Mouse (Mus musculus) embryonic facial prominence, embryonic 13.5 days (tissue): ENCODE measurements around the gene Nepro. TPM values are rescaled to one million over a fixed set of nuclear protein-coding genes. Genes with fewer than 3 reads are reported as not detected.

ENCODE experiments used
- ATAC-seq: fragments of 200-750 bp; cut with Nextera tagmentation; 2 replicates; pipeline ENCODE4 v1.8.0; 2017; ENCODE audit warnings: low read depth; ENCODE audit not compliant: insufficient number of reproducible peaks, insufficient read depth, low FRiP score, low TSS enrichment
- H3K27ac ChIP-seq: fragments of 300-500 bp; sonication (generic); 2 replicates; pipeline ENCODE4 v1.5.1; 2015; ENCODE audit warnings: moderate library complexity, mild to moderate bottlenecking, inconsistent platforms
- H3K27me3 ChIP-seq: fragments of 300-500 bp; sonication (generic); 2 replicates; pipeline ENCODE4 v1.6.1; 2015; ENCODE audit warnings: mild to moderate bottlenecking, inconsistent platforms
- H3K36me3 ChIP-seq: fragments of 300-500 bp; sonication (generic); 2 replicates; pipeline ENCODE4 v1.6.1; 2015; ENCODE audit warnings: mild to moderate bottlenecking, inconsistent platforms
- H3K4me1 ChIP-seq: fragments of 300-500 bp; sonication (generic); 2 replicates; pipeline ENCODE4 v1.6.1; 2015; ENCODE audit warnings: inconsistent platforms
- H3K4me2 ChIP-seq: fragments of 300-500 bp; sonication (generic); 2 replicates; pipeline ENCODE4 v1.6.1; 2015; ENCODE audit warnings: moderate library complexity, mild to moderate bottlenecking, inconsistent platforms
- H3K4me3 ChIP-seq: fragments of 300-500 bp; sonication (generic); 2 replicates; pipeline ENCODE4 v1.5.1; 2015; ENCODE audit warnings: mild to moderate bottlenecking, inconsistent platforms
- H3K9ac ChIP-seq: fragments of 300-500 bp; sonication (generic); 2 replicates; pipeline ENCODE4 v1.6.1; 2015; ENCODE audit warnings: mild to moderate bottlenecking, inconsistent platforms
- H3K9me3 ChIP-seq: fragments of 300-500 bp; sonication (generic); 2 replicates; pipeline ENCODE4 v1.6.1; 2016; ENCODE audit warnings: inconsistent platforms
- WGBS: fragments of 180-500 bp; shearing (Covaris S2); methylation state at CpG from one replicate; pipeline ENCODE4 v1.1.7; 2015; ENCODE audit warnings: mixed read lengths; 5-methylcytosine and 5-hydroxymethylcytosine counted together
- polyA plus RNA-seq: library from polyadenylated mRNA; unstranded; fragments of >200 nt; fragmentation: Nextera tagmentation; extraction: Ambion mirVana; gene quantifications from 2 replicates; pipeline ENCODE4 v1.2.1, GENCODE M21; 2015

The Nepro gene
- polyA plus RNA-seq, 1 experiment from 2014 or later = 9.9 TPM

DNA sequence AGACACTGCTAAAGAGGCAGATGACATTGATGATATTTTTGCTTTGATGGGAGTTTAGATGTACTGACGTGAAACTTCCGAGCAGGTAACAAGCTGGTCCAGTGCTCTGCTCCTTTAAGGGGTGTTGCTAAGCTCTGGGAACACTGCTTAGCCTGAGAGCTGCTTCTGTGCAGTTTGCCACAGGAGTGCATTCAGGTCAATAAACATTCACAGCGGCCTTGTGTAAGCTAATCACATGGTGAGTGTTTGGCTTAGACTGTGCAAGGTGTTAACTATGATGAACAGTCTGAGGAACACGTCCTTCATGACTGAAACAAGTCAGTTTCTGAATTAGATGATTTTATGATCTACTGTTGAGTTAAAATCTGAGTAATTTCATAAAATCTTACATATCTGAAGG is 12.0 kb downstream of the Nepro start:
- Histone ChIP-seq H3K9ac (no peak overlapping the region), H3K27me3 (no peaks in the 10 kb centered on the region), H3K9me3 (no peaks in the 10 kb centered on the region), H3K4me2 (no peak overlapping the region), H3K4me3 (no peak overlapping the region), H3K36me3 (peaks cover 85% of the 10 kb centered on the region), H3K27ac (no peak overlapping the region), H3K4me1 (no peaks in the 10 kb centered on the region)
- 84% methylated on average over 4 of the region's 4 CpGs for WGBS
- ATAC-seq = no peak

DNA sequence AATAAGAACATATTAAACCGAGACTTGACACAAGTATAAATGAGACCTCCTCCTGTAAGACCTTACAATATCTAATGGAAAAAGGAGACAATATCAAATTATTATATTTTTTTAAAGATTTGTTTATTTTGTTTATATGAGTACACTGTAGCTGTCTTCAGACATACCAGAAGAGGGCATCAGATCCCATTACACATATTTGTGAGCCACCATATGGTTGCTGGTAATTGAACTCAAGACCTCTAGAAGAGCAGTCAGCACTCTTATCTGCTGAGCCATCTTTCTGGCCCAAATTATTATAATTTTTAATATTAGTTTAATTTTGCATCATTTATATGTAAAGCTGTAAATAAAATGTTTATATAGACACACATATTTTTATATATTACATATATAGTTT is 18.7 kb downstream of the Nepro start:
- no peak for ATAC-seq
- WGBS = 89% methylated on average over 1 of the region's 1 CpGs

DNA sequence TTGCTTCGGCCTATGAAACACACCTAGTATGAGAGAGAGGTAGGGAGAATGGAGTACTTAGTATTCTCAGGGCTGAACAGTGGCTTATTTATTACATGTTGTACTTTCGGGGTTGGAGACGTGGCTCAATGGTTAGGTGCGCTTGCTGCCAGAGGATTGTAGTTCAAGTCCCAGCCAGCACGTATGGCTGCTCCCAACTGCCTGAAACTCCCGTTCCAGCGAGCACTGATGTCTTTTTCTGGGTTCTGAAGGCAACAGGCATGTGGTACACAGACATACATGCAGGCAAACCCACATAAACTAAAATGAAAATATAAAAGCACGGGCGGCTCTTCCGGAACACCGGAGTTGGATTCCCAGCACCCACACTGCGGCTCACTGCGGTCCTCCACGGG is 21.4 kb downstream of the Nepro start:
- peak; percentile 13; the same call in 1 of the 2 replicates for ATAC-seq

More for the DNA sequence above, 18.7 kb downstream of the Nepro start:
- Histone ChIP-seq H3K27ac (no peak overlapping the region), H3K9me3 (no peaks in the 10 kb centered on the region), H3K4me2 (no peak overlapping the region), H3K4me1 (peaks cover 15% of the 10 kb centered on the region), H3K9ac (no peak overlapping the region), H3K27me3 (no peaks in the 10 kb centered on the region), H3K36me3 (peaks cover 33% of the 10 kb centered on the region), H3K4me3 (no peak overlapping the region)

DNA sequence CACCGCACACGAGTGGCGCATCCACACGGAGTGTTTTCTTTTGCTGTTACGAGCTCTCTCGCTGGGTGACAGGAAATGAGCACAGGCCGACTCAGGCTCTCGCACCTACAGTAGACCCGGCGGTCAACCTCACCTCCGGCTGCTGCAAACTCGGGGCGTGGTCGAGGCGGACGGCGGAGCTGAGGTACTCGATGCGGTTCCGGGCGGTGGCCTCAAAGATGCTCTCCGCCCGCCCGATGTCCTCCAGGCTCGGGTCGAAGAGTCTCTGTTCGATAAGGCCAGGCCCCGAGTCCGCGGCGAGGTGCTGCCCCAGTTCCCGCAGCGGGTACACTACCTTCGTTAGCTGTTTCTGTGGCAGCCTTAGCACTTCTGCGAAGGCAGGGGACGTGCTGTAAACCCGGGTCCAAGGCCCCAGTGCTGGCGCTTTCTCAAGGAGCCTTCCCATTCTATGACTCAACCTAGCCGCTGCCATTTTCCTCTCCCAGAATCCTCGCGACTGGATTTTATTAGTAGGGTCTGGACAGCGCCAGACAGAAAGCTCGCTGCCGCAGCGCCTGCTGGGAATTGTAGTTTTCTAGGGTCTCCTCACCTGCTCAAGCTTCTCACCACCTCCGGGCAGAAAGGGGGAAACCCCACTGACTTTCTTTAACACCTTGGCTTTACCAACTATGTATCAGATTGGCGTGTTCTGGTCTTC is 21.9 kb downstream of the Nepro start, which contains the start of gene Gtpbp8:
TSS of gene Gtpbp8 (minus strand) at position 498 of the 697 bp plus-strand sequence.
- H3K27me3 ChIP-seq = no peaks in the 10 kb centered on the region
- WGBS = under 1% methylated on average over 47 of the region's 47 CpGs
- H3K4me3 ChIP-seq = peak within 1 kb of the TSS; percentile 75
- peaks cover 11% of the 10 kb centered on the region for H3K36me3 ChIP-seq
- H3K27ac ChIP-seq = peak within 1 kb of the TSS; percentile 98
- peaks cover 15% of the 10 kb centered on the region for H3K4me1 ChIP-seq
- no peaks in the 10 kb centered on the region for H3K9me3 ChIP-seq
- peak; percentile 88 for ATAC-seq
- H3K4me2 ChIP-seq = peak within 1 kb of the TSS; percentile 80
- peak within 1 kb of the TSS; percentile 85 for H3K9ac ChIP-seq

More for the DNA sequence above, 21.4 kb downstream of the Nepro start:
- peaks cover 15% of the 10 kb centered on the region for H3K4me1 ChIP-seq
- H3K27ac ChIP-seq = peak overlapping the region; percentile 98
- H3K4me3 ChIP-seq = peak overlapping the region; percentile 75
- H3K9me3 ChIP-seq = no peaks in the 10 kb centered on the region
- 8% methylated on average over 14 of the region's 14 CpGs for WGBS
- H3K4me2 ChIP-seq = peak overlapping the region; percentile 80
- H3K27me3 ChIP-seq = no peaks in the 10 kb centered on the region
- peak overlapping the region; percentile 85 for H3K9ac ChIP-seq
- H3K36me3 ChIP-seq = peaks cover 11% of the 10 kb centered on the region

DNA sequence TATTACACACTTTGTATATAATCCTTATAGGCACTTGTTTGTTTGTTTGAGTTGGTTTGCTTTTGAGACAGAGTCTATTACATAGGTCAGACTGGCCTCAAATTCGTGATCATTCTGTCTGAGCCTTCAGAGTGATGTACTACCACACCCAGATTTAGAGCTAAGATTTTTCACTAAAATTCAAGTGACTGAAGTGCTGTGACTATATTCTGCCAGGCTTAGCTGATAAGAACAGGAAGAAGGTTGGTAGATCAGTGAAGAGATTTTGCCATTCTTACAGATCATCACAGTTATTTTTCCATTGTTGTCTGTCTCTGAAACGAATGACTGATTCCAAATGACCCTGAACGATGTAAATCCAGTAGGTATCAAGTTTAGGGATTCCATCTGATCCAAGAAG is 23.9 kb downstream of the Nepro start:
- Histone ChIP-seq H3K9ac (no peak overlapping the region), H3K9me3 (no peaks in the 10 kb centered on the region), H3K4me3 (no peak overlapping the region), H3K36me3 (no peaks in the 10 kb centered on the region), H3K27me3 (no peaks in the 10 kb centered on the region), H3K4me1 (peaks cover 15% of the 10 kb centered on the region), H3K27ac (no peak overlapping the region), H3K4me2 (no peak overlapping the region)
- ATAC-seq = no peak
- 54% methylated on average over 3 of the region's 3 CpGs for WGBS

DNA sequence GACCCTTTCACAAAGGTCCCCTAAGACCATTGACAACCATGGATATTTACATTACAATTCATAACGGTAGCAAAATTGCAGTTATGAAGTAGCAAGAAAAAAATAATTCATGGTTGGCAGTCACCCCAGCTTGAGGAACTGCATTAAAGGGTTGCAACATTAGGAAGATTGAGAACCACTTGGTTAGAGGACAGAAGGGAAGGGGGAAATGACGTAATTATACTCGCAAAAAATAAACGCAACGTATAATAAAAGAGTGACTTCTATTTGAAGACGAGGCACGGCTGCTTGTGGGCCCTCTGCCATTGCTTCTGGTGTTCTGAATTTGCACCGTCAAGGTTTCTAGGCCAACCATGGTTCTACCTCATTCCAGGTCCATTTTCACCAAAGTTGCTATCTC is 33.6 kb downstream of the Nepro start:
- H3K4me2 ChIP-seq = no peak overlapping the region
- no peak for ATAC-seq
- H3K4me3 ChIP-seq = no peak overlapping the region
- no peaks in the 10 kb centered on the region for H3K36me3 ChIP-seq
- H3K9ac ChIP-seq = no peak overlapping the region
- WGBS = 83% methylated on average over 8 of the region's 8 CpGs
- H3K4me1 ChIP-seq = no peaks in the 10 kb centered on the region
- H3K27me3 ChIP-seq = no peaks in the 10 kb centered on the region
- no peaks in the 10 kb centered on the region for H3K9me3 ChIP-seq
- no peak overlapping the region for H3K27ac ChIP-seq

DNA sequence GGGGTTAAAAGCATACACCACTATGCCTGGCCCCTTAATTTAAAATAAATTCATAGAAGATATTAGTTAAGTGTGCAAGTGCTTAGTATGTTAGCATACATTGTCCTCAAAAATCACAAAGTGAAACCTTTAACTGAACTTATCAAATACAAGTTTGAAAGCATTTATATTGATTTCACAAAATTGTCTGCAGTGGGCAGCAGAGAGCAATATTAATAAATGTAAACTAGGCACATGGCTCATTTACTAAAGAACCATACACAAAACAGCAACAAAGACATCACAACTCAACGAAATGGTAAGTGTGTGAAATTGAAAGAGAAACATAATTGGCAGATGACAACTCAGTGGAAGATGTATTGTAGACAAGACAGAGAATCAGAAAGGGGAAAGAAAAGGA is 37.7 kb downstream of the Nepro start:
- no peak overlapping the region for H3K9ac ChIP-seq
- no peak for ATAC-seq
- no peak overlapping the region for H3K4me2 ChIP-seq
- H3K36me3 ChIP-seq = no peaks in the 10 kb centered on the region
- no peaks in the 10 kb centered on the region for H3K27me3 ChIP-seq
- no peaks in the 10 kb centered on the region for H3K4me1 ChIP-seq
- H3K27ac ChIP-seq = no peak overlapping the region
- H3K9me3 ChIP-seq = no peaks in the 10 kb centered on the region
- WGBS = 57% methylated on average over 1 of the region's 1 CpGs
- H3K4me3 ChIP-seq = no peak overlapping the region

DNA sequence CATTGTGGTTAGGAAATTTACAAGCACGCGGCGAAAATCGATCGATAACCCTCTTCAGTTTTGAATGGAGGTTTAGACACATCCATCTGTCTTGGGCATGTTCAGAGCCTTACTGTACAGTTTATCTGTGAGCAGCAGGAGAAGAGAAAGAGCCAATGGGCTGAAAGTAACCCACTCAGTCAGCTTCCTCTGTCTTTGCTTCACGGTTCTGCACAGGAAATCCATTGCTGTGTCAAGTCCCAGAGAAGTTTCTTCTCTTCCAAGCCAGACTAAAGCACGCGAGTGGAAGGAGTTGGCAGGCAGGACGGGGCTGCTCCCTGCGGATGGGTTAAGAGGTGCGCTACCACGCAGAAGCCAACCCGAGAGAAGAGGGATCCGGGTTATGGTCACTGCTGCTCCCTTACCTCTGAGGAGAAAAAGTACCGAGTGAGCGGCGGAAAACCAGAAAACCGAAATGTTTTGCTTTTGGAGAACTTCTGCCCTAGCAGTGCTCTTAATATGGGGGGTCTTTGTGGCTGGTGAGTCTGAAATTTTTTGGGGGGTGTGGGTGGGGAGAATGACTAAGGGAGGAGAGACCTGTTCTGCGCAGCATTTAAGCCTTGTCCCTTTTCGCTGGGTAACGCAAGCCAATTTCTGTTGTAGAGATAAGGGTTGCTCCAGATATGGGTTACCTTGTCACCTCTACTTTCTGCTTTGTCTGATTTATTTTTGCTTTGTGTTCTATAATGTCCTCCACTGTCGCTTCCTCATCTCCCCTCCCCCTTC is 41.6 kb downstream of the Nepro start, which contains the start of gene Cd200r1:
TSS of gene Cd200r1 (plus strand) at position 182 of the 765 bp plus-strand sequence.
- Histone ChIP-seq H3K9me3 (no peaks in the 10 kb centered on the region), H3K9ac (no peak within 1 kb of the TSS), H3K27ac (no peak within 1 kb of the TSS), H3K27me3 (no peaks in the 10 kb centered on the region), H3K36me3 (no peaks in the 10 kb centered on the region), H3K4me2 (no peak within 1 kb of the TSS), H3K4me3 (no peak within 1 kb of the TSS), H3K4me1 (no peaks in the 10 kb centered on the region)
- no peak for ATAC-seq
- 78% methylated on average over 22 of the region's 22 CpGs for WGBS

DNA sequence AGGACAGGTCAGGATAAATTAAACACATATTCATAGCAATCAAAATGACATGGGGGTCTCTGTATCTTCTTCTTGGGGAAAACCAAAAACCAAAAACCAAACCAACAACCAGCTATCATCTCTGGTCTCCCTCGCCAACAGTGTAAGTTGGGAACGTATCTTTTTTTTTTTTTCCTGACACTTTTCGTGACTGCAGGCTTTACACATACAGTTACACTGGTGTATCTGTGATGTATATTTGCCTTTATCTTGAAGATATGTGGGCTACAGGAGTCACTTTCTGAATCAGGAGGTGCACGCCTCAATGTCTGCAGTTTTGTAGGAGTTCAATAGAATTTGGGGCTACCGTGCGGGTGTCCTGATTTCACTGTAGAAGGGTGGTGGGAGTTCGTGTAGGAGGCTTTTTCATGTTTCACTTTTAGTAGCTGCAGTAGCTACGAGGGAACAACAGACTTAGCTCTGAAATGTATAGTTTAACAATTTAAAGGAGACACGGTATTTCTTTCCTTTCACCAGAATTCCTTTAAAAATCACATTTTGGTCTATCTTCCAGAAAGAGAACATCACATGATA is 42.3 kb downstream of the Nepro start:
- 84% methylated on average over 9 of the region's 9 CpGs for WGBS
- no peaks in the 10 kb centered on the region for H3K9me3 ChIP-seq
- H3K4me3 ChIP-seq = no peak overlapping the region
- H3K27ac ChIP-seq = no peak overlapping the region
- no peaks in the 10 kb centered on the region for H3K4me1 ChIP-seq
- no peak overlapping the region for H3K4me2 ChIP-seq
- H3K27me3 ChIP-seq = no peaks in the 10 kb centered on the region
- no peak overlapping the region for H3K9ac ChIP-seq
- no peak for ATAC-seq
- no peaks in the 10 kb centered on the region for H3K36me3 ChIP-seq

DNA sequence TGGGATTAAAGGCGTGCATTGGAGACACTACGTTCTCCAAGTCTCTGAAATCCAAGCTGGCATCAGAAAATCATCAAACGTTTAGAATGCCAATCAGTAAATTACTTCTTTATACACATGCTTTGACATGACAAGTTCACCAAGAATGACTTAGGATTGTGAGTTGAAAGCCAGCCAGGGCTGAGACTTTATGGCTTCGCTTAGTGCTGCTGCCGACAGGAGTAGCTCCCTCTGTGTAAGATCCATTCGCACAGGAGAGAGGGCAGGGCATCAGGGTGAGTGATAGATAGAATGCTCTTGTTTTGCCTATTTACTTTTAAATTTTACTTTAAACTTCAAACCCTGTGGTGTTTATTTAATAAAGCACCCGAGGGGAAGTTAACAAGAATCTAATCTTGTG is 43.4 kb downstream of the Nepro start:
- no peak overlapping the region for H3K4me3 ChIP-seq
- no peak overlapping the region for H3K4me2 ChIP-seq
- no peaks in the 10 kb centered on the region for H3K4me1 ChIP-seq
- 82% methylated on average over 7 of the region's 7 CpGs for WGBS
- H3K9me3 ChIP-seq = no peaks in the 10 kb centered on the region
- H3K27me3 ChIP-seq = no peaks in the 10 kb centered on the region
- no peak for ATAC-seq
- no peak overlapping the region for H3K9ac ChIP-seq
- H3K27ac ChIP-seq = no peak overlapping the region
- H3K36me3 ChIP-seq = no peaks in the 10 kb centered on the region

DNA sequence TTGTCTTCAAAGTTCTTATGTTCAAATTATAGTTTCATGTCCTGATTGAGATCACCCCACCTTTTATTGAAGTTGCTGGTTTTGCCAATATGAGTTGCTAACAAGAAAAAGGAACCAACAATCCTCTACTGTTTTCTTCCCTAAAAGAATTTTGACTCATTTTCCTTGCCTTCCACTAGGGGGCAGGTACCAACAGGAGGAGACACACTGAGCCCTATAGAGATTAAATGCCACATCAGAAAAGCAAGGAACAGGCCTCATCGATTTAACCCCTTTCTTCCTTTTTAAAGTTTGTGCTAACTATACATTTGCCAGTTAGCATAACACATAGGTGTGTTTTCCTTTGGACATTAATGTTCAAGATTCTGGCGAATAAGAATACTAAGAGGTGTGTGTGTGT is 43.9 kb downstream of the Nepro start:
- WGBS = 45% methylated on average over 2 of the region's 2 CpGs
- ATAC-seq = no peak

More for the DNA sequence above, 43.9 kb downstream of the Nepro start:
- H3K9me3 ChIP-seq = no peaks in the 10 kb centered on the region
- H3K9ac ChIP-seq = no peak overlapping the region
- H3K27me3 ChIP-seq = no peaks in the 10 kb centered on the region
- H3K4me2 ChIP-seq = no peak overlapping the region
- H3K4me3 ChIP-seq = no peak overlapping the region
- H3K36me3 ChIP-seq = no peaks in the 10 kb centered on the region
- H3K27ac ChIP-seq = no peak overlapping the region
- no peaks in the 10 kb centered on the region for H3K4me1 ChIP-seq
